Mouse (Mus musculus) cortical plate, adult 2 months (tissue): ENCODE data around the gene Map3k12.

Experiments used
- CTCF ChIP-seq: fragments of 200-500 bp; IDR thresholded peaks from 2 replicates; pipeline ENCODE4 v1.5.1; 2011; ENCODE audit warnings: mild to moderate bottlenecking, control low read depth, low read length; ENCODE audit not compliant: insufficient read depth; ENCODE audit errors: extremely low read depth
- POLR2A ChIP-seq: fragments of 200-500 bp; IDR thresholded peaks from 2 replicates; pipeline ENCODE4 v1.6.1; 2011; ENCODE audit warnings: mild to moderate bottlenecking, low read length, control low read depth; ENCODE audit not compliant: insufficient read depth; ENCODE audit errors: extremely low read depth

DNA sequence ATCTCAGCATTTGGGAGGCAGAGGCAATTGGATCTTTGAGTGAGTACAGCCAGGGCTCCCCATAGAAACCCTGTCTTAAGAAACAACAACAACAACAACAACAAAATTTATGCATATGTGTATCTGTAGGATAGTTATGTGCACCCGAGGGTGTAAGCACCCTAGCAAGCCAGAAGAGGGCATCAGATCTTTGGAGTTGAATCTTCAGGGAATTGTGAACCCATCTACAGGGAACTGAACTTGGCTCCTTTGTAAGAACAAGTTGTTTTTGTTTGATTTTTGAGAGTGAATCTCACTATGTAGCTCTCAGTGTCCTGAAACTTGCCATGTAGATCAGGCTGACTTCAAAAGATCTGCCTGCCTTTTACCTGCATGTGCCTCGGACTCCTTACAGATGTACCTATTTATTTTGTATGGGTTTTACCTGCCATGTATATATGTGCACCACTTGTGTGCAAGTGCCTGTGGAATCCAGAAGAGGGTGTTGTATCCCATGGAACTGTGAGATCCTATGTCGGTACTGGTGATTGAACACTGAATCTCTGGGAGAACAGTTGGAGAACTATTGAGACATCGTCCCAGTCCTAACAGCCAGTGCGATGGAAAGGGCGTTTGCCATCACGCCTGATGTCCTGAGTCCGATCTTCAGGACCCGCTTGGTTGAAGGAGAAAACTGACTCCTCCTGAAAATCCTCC lies 48.0 kb downstream of the Map3k12 start:
- TF ChIP-seq CTCF = no peak
- no peak for TF ChIP-seq POLR2A
